Mouse (Mus musculus) macrophage (primary cell): ENCODE results near the gene Cep85l. TPM values are rescaled to one million over a fixed set of nuclear protein-coding genes. Genes with fewer than 3 reads are reported as not detected.

Experiments
- H3K27ac ChIP-seq: fragments of 350-480 bp; formaldehyde crosslinking; 2 replicates; pipeline ENCODE4 v1.9.0; 2021
- H3K36me3 ChIP-seq: fragments of 350-480 bp; formaldehyde crosslinking; 2 replicates; pipeline ENCODE4 v1.9.0; 2021; ENCODE audit errors: inconsistent target
- H3K4me3 ChIP-seq: fragments of 350-480 bp; formaldehyde crosslinking; 2 replicates; pipeline ENCODE4 v1.9.0; 2021; ENCODE audit errors: inconsistent target
- H3K79me2 ChIP-seq: fragments of 350-480 bp; formaldehyde crosslinking; 2 replicates; pipeline ENCODE4 v1.9.0; 2021; ENCODE audit errors: inconsistent target
- WGBS: methylation state at CpG from one replicate; pipeline ENCODE4 v1.1.7; 2026; ENCODE audit warnings: inconsistent platforms; ENCODE audit not compliant: missing documents; 5-methylcytosine and 5-hydroxymethylcytosine counted together
- polyA plus RNA-seq: library from polyadenylated mRNA; stranded (reverse); fragments of 250-400 nt; gene quantifications from 3 replicates; pipeline ENCODE4 v1.2.4, GENCODE M21; 2018; ENCODE audit warnings: inconsistent platforms

The Cep85l gene
- polyA plus RNA-seq, 1 experiment from 2014 or later = 2.1 TPM

DNA sequence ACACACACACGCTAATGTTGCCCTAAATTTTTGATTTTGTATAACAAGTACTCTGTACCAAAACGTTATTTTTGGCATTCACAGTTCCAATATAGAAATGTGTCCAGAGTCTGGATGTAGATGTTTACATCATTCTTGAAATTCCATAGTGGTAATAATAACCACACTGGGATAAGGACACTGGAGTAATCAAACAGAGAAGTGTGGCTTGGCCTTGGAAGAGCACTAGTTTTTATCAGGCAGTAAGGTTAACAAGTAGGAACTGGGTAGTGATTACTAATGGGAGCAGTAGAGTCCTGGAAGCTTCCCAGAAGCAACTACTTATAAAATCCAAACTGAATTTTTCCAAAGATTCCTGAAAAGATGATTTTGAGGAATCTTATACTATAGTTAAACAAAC lies 31.1 kb upstream of the Cep85l start:
- WGBS = 96% methylated on average over 2 of the region's 2 CpGs
- Histone ChIP-seq H3K79me2 (no peaks in the 10 kb centered on the region), H3K36me3 (no peaks in the 10 kb centered on the region), H3K4me3 (no peak overlapping the region), H3K27ac (no peak overlapping the region)

GRCm38 (mm10) chr10:53407422-53407821 lies 27.7 kb upstream of the Cep85l start:
- no peak overlapping the region for H3K4me3 ChIP-seq
- H3K36me3 ChIP-seq = no peaks in the 10 kb centered on the region
- WGBS = 33% methylated on average over 4 of the region's 4 CpGs
- no peaks in the 10 kb centered on the region for H3K79me2 ChIP-seq
- no peak overlapping the region for H3K27ac ChIP-seq

- Histone ChIP-seq H3K4me3 (no peak overlapping the region), H3K36me3 (no peaks in the 10 kb centered on the region), H3K27ac (no peak overlapping the region), H3K79me2 (no peaks in the 10 kb centered on the region)
- WGBS = 85% methylated on average over 2 of the region's 2 CpGs
Measured at GRCm38 (mm10) chr10:53406845-53407244, 27.1 kb upstream of the Cep85l start.

- H3K36me3 ChIP-seq = no peaks in the 10 kb centered on the region
- H3K4me3 ChIP-seq = no peak overlapping the region
- no peak overlapping the region for H3K27ac ChIP-seq
- H3K79me2 ChIP-seq = no peaks in the 10 kb centered on the region
Measured at GRCm38 (mm10) chr10:53402293-53402692, 22.5 kb upstream of the Cep85l start.

DNA sequence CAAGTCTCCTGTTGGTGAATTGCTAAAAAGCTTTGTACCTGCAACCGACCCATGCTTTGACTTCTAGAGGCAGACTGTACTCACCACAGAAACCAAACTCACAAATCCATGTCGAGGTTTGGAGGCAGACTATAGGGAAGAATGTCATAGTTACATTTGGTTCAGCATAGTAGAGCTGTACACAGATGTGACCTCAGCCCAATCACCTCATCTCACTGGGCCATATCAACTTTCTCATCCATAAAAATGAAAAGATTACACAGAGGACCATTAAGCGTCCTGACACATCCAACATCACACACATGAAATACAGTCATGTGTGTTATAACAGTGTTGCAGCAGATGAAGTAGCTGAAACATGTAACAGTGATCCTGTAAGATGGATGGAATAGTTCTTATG lies 19.3 kb upstream of the Cep85l start:
- Histone ChIP-seq H3K4me3 (no peak overlapping the region), H3K27ac (no peak overlapping the region), H3K79me2 (no peaks in the 10 kb centered on the region), H3K36me3 (no peaks in the 10 kb centered on the region)
- WGBS = 47% methylated on average over 3 of the region's 3 CpGs

DNA sequence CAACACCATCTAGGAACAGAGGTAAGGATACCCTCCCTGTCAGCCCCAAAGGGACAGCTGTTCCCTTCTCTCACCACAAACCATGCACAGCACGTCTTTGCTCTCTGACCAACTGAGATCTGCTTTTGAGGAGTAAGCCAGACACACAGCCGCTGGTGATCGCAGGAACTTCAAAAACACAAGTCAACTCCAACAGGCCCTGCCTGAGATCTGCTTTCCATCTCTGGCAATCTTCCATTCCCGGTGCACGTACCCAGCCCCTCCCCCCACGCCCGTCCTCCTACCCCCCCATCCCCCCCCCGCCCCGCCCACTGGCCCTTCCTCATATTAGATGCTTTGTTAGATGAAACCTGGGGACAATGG lies 18.8 kb upstream of the Cep85l start:
- peak overlapping the region; percentile 61 for H3K27ac ChIP-seq
- 0% methylated on average over 5 of the region's 9 CpGs for WGBS
- H3K4me3 ChIP-seq = peak overlapping the region; percentile 35
- no peaks in the 10 kb centered on the region for H3K36me3 ChIP-seq
- H3K79me2 ChIP-seq = no peaks in the 10 kb centered on the region

DNA sequence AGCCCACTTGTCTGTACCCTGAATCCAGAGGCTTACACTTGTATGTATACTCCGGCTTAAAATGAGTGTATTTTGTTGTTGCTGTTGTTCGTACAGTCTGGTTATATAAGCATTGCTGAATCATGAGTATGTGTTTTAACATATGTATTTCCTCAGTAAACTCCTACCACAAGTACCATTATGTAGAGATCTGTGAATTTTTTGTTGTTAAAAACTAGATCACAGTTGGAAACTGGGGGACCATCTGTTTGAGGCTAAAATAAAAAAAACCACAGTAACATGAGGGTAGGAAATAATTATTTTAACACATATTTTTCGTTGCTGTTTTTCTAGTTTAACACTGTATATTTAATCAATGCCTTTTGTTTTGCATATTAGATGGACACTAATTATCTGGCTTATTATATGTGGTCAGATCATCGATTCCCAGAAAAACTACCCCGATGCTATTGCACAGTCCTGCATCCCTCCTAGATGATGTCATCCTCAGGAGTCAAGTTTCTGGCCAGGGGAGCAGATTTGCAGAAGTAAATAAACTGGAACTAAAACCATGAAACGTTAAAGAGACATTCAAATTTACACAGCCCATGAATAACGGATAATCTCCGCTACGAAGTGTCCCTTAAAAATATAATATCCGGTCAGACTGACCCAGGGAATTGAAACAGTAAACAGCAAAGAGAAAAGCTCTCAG lies 18.2 kb upstream of the Cep85l start:
- H3K27ac ChIP-seq = peak overlapping the region; percentile 61

DNA sequence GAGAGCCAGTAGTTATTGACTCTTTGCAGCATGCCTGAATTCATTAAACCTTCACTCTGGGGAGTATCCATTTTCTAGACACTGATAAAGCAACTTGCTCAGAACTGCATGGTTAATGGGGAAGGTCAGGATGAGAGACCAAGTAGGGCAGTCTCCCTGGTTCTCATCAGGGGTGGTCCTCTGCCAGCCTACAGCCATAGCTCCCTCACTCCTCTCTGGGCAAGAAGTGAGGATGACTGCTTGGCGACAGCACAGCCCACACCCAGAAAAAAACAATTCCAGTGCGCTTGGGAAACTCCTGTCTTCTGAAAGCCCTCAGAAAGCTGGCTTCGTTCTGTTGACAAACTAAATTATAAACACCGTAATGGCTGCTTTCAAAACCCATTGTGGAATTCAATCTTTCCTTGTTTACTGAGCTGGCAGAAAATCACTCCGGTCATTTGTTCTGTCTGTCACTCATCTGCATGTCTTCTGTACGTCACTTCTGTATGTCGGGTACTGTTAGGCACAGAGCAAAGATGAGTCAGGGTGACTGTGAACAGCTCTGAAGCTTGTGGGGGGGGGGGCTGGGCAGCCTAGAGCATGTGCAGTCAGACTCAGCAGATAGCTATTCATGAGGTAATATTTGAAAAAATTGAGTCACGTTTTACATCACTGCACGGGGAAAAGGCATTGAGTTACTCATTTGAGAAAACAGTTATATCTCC lies 15.3 kb upstream of the Cep85l start:
- Histone ChIP-seq H3K79me2 (no peaks in the 10 kb centered on the region), H3K36me3 (no peaks in the 10 kb centered on the region), H3K27ac (no peak overlapping the region), H3K4me3 (no peak overlapping the region)
- WGBS = 92% methylated on average over 9 of the region's 9 CpGs

More for the DNA sequence above, 18.2 kb upstream of the Cep85l start:
- Histone ChIP-seq H3K36me3 (no peaks in the 10 kb centered on the region), H3K4me3 (peak overlapping the region; percentile 35), H3K79me2 (no peaks in the 10 kb centered on the region)
- 14% methylated on average over 10 of the region's 10 CpGs for WGBS

- WGBS = 87% methylated on average over 6 of the region's 6 CpGs
Measured at GRCm38 (mm10) chr10:53388227-53388920, 8.6 kb upstream of the Cep85l start.

DNA sequence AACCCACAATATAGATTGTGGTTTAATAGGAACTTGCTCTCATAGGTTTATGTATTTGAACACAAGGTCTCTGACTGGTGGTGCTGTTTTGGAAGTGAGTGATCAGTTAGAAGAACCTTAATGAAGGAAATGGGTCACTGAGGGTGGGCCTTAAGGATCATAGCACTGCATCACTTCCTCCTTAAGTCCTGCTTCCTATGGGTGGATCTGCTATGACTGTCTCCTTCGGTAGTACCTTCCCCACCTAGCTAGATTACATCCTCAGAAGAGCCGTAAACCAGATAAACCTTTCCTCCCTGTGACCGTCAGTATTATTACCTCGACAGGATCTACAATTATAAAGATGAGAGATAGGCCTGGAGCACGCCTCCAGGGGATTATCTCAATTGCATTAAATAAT lies 5.7 kb upstream of the Cep85l start:
- H3K36me3 ChIP-seq = no peaks in the 10 kb centered on the region
- H3K79me2 ChIP-seq = no peaks in the 10 kb centered on the region
- no peak overlapping the region for H3K27ac ChIP-seq
- H3K4me3 ChIP-seq = no peak overlapping the region
- WGBS = 82% methylated on average over 5 of the region's 5 CpGs

More at GRCm38 (mm10) chr10:53388227-53388920, 8.6 kb upstream of the Cep85l start:
- Histone ChIP-seq H3K4me3 (no peak overlapping the region), H3K36me3 (no peaks in the 10 kb centered on the region), H3K79me2 (no peaks in the 10 kb centered on the region), H3K27ac (no peak overlapping the region)

GRCm38 (mm10) chr10:53384896-53385295 lies 5.1 kb upstream of the Cep85l start:
- H3K36me3 ChIP-seq = no peaks in the 10 kb centered on the region
- no peak overlapping the region for H3K27ac ChIP-seq
- 100% methylated on average over 1 of the region's 1 CpGs for WGBS
- H3K79me2 ChIP-seq = no peaks in the 10 kb centered on the region
- no peak overlapping the region for H3K4me3 ChIP-seq

- peaks cover 13% of the 10 kb centered on the region; the same call in 1 of the 2 replicates for H3K79me2 ChIP-seq
- H3K36me3 ChIP-seq = no peaks in the 10 kb centered on the region
- no peak overlapping the region for H3K27ac ChIP-seq
- WGBS = 62% methylated on average over 7 of the region's 7 CpGs
- H3K4me3 ChIP-seq = no peak overlapping the region
Measured at GRCm38 (mm10) chr10:53382696-53383365, 3.1 kb upstream of the Cep85l start.

DNA sequence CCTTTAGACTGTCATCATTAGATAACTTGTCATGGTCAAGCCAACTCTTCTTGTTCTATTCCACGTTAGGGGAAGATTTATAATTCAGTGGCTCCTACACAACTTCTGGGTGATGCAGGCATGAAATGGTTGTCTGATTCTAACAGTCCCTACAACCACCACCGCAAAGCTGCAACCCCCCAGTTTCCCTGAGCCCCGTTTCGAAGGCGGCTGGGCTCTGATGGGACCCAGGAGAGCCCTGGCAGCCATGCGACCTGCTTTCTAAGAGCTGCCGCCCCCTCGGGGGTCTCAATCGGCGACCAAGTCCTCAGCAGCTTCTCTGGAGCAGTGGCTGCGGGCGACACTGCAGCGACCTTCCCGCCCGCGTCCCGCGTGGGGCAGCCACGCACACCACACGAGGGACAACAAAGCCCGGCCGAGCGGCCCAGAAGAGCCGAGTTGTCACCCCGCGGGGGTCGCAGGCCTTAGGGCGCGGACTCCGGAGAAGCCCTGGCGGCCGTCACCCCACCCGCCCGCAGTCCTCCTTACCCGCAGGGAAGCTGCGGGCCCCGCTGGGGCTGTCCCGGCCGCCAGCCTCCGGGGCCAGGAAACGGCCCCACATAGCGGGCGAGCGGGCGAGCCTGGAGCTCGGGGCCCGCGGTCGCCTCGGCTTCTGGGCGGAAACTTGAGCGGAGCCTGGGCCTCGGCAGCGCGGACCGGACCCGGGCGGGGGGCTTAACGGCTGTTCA lies 602 bp downstream of the Cep85l start:
- H3K36me3 ChIP-seq = no peaks in the 10 kb centered on the region
- no peak overlapping the region for H3K27ac ChIP-seq
- peak overlapping the region; percentile 44 for H3K4me3 ChIP-seq
- WGBS = under 1% methylated on average over 56 of the region's 59 CpGs
- peaks cover 46% of the 10 kb centered on the region for H3K79me2 ChIP-seq

- 70% methylated on average over 6 of the region's 6 CpGs for WGBS
- H3K27ac ChIP-seq = no peak overlapping the region
- H3K79me2 ChIP-seq = peaks cover 46% of the 10 kb centered on the region
- H3K36me3 ChIP-seq = no peaks in the 10 kb centered on the region
- H3K4me3 ChIP-seq = peak overlapping the region; percentile 44; the same call in 1 of the 2 replicates
Measured at GRCm38 (mm10) chr10:53378296-53378695, 1.5 kb downstream of the Cep85l start.
